Comparison of ENCODE assay signal across 8 mouse cellular contexts in genomic region chr2:32537941-32538340, GRCm38 (mm10). TPM values are rescaled to one million over a fixed set of nuclear protein-coding genes. Genes with fewer than 3 reads are reported as not detected.
A peak's percentile ranks its signal among the peaks of the same experiment; 100 is the strongest.
DNase-seq lines count a peak whose midpoint lies in the region; ATAC-seq and TF ChIP-seq lines count a peak whose summit lies in the region.

No protein-coding gene starts in this region.

- peak overlapping the region; percentile 88 for H3K4me2 ChIP-seq in limb, embryonic 11.5 days (ENCODE audit: low read depth, severe bottlenecking)
- peak overlapping the region; percentile 60 for H3K4me2 ChIP-seq in stomach, postnatal 0 days (replicated peaks; ENCODE audit: low read depth)

- no peak overlapping the region for H3K9ac ChIP-seq in limb, embryonic 11.5 days (ENCODE audit: low read length)
- peak overlapping the region; percentile 93 for H3K9ac ChIP-seq in stomach, postnatal 0 days (ENCODE audit: low read length)

- DNase-seq in urinary bladder, postnatal 14 days (ENCODE audit: low spot score): peak; percentile 46
- no peak for DNase-seq in urinary bladder, postnatal 36 days (ENCODE audit: low spot score in 2 of 2)
- peak; percentile 34 to 42 for DNase-seq in heart, postnatal 10 days
- DNase-seq in limb, embryonic 11.5 days (ENCODE audit: low spot score): no peak
- peak; percentile 53 for DNase-seq in stomach, postnatal 0 days (ENCODE audit: low spot score)
- no peak for DNase-seq in left cerebral cortex, postnatal 10 days (ENCODE audit: extremely low spot score in 1 of 2, low spot score in 2 of 2)
- no peak for DNase-seq in spleen, postnatal 36 days (ENCODE audit: low spot score in 2 of 2)
- DNase-seq in adrenal gland, postnatal 25 days: no peak

- H3K4me1 ChIP-seq in limb, embryonic 11.5 days (ENCODE audit: control insufficient read depth, insufficient read depth, low read length): peaks cover 33% of the 10 kb centered on the region
- peaks cover 20% of the 10 kb centered on the region for H3K4me1 ChIP-seq in stomach, postnatal 0 days (replicated peaks; ENCODE audit: control insufficient read depth, insufficient read depth)

- no peak overlapping the region for H3K4me3 ChIP-seq in limb, embryonic 11.5 days (ENCODE audit: low read depth, low read length)
- peak overlapping the region; percentile 80 for H3K4me3 ChIP-seq in stomach, postnatal 0 days (ENCODE audit: low read depth, low read length)

- intact Hi-C loops in heart, postnatal 10 days (cut with DNase I): loop anchor here (2.0 kb wide), 1 partner anchor 29 kb away; no protein-coding TSS in a partner anchor
- intact Hi-C loops in left cerebral cortex, postnatal 10 days (cut with DNase I): loop anchor here (5.0 kb wide), 1 partner anchor 51 kb away; no protein-coding TSS in a partner anchor

- H3K27me3 ChIP-seq in limb, embryonic 11.5 days (ENCODE audit: control insufficient read depth, insufficient read depth, low read length): no peaks in the 10 kb centered on the region
- no peaks in the 10 kb centered on the region for H3K27me3 ChIP-seq in stomach, postnatal 0 days (ENCODE audit: control insufficient read depth, insufficient read depth, low read length)

- TF ChIP-seq EP300 in stomach, postnatal 0 days (optimal IDR thresholded peaks at IDR 0.05): no peak

- no peaks in the 10 kb centered on the region for H3K9me3 ChIP-seq in limb, embryonic 11.5 days (ENCODE audit: control insufficient read depth, low read length)
- H3K9me3 ChIP-seq in stomach, postnatal 0 days (ENCODE audit: control insufficient read depth, low read length): no peaks in the 10 kb centered on the region

- H3K27ac ChIP-seq in limb, embryonic 11.5 days (replicated peaks; ENCODE audit: low read depth, low read length): no peak overlapping the region
- peak overlapping the region; percentile 99 for H3K27ac ChIP-seq in stomach, postnatal 0 days (replicated peaks)

- ATAC-seq in limb, embryonic 11.5 days (ENCODE audit: insufficient number of reproducible peaks, low FRiP score, low TSS enrichment, low read depth): no peak
- ATAC-seq in stomach, postnatal 0 days (ENCODE audit: low FRiP score, low TSS enrichment): no peak

- TF ChIP-seq CTCF in stomach, postnatal 0 days (IDR thresholded peaks at IDR 0.05; ENCODE audit: low read depth): no peak

- H3K36me3 ChIP-seq in limb, embryonic 11.5 days (ENCODE audit: control insufficient read depth, insufficient read depth, low read length): no peaks in the 10 kb centered on the region
- no peaks in the 10 kb centered on the region for H3K36me3 ChIP-seq in stomach, postnatal 0 days (ENCODE audit: control insufficient read depth, insufficient read depth, low read length)

- WGBS in limb, embryonic 11.5 days: 73% methylated on average over 5 of the region's 5 CpGs
- 43% methylated on average over 5 of the region's 5 CpGs for WGBS in stomach, postnatal 0 days

RNA-seq across cellular contexts. Expression of gene Fam102a, which starts 2.8 kb away (rescaled TPM):
- total RNA-seq in heart, postnatal 10 days (2021): 10 to 100 TPM in 1 of 2 experiments, 1 to 10 TPM in 1; 9.7 to 13.0 TPM
- 9.8 and 12.4 TPM in 2 replicates for polyA plus RNA-seq in limb, embryonic 11.5 days (2014; fragmentation: Nextera tagmentation; extraction: Ambion mirVana)
- 16.6 and 20.2 TPM in 2 replicates for polyA plus RNA-seq in stomach, postnatal 0 days (2015; fragmentation: Nextera tagmentation; extraction: Ambion mirVana)
- 10 to 100 TPM; 28.2 to 28.9 TPM for total RNA-seq in left cerebral cortex, postnatal 10 days (2021)
- 32.3 and 35.5 TPM in 2 replicates for total RNA-seq in adrenal gland, postnatal 25 days (2021)

RNA-seq across cellular contexts. Expression of gene Dpm2, which starts 32.7 kb away (rescaled TPM):
- total RNA-seq in heart, postnatal 10 days (2021): 10 to 100 TPM; 31.2 to 32.6 TPM
- 89.0 and 98.6 TPM in 2 replicates for polyA plus RNA-seq in limb, embryonic 11.5 days (2014; fragmentation: Nextera tagmentation; extraction: Ambion mirVana)
- polyA plus RNA-seq in stomach, postnatal 0 days (2015; fragmentation: Nextera tagmentation; extraction: Ambion mirVana): 87.5 and 91.8 TPM in 2 replicates
- total RNA-seq in left cerebral cortex, postnatal 10 days (2021): 10 to 100 TPM; 83.9 to 86.8 TPM
- 63.7 and 66.8 TPM in 2 replicates for total RNA-seq in adrenal gland, postnatal 25 days (2021)

RNA-seq across cellular contexts. Expression of gene Pip5kl1, which starts 36.7 kb away (rescaled TPM):
- total RNA-seq in heart, postnatal 10 days (2021): not detected
- polyA plus RNA-seq in limb, embryonic 11.5 days (2014; fragmentation: Nextera tagmentation; extraction: Ambion mirVana): 3.3 and 4.0 TPM in 2 replicates
- 0.08 and 0.18 TPM in 2 replicates for polyA plus RNA-seq in stomach, postnatal 0 days (2015; fragmentation: Nextera tagmentation; extraction: Ambion mirVana)
- 10 to 100 TPM; 13.5 to 13.6 TPM for total RNA-seq in left cerebral cortex, postnatal 10 days (2021)
- total RNA-seq in adrenal gland, postnatal 25 days (2021): not detected in 2 replicates

RNA-seq across cellular contexts. Expression of gene 9430097D07Rik, which starts 37.5 kb away (rescaled TPM):
- total RNA-seq in heart, postnatal 10 days (2021): not detected
- polyA plus RNA-seq in limb, embryonic 11.5 days (2014; fragmentation: Nextera tagmentation; extraction: Ambion mirVana): 0.33 and 0.34 TPM in 2 replicates
- polyA plus RNA-seq in stomach, postnatal 0 days (2015; fragmentation: Nextera tagmentation; extraction: Ambion mirVana): not detected in 2 replicates
- total RNA-seq in left cerebral cortex, postnatal 10 days (2021): 1 to 10 TPM in 1 of 2 experiments, under 1 TPM in 1; 0.81 to 1.2 TPM
- not detected in 2 replicates for total RNA-seq in adrenal gland, postnatal 25 days (2021)

RNA-seq across cellular contexts. Expression of gene St6galnac4, which starts 49.0 kb away (rescaled TPM):
- 10 to 100 TPM; 29.3 to 31.8 TPM for total RNA-seq in heart, postnatal 10 days (2021)
- polyA plus RNA-seq in limb, embryonic 11.5 days (2014; fragmentation: Nextera tagmentation; extraction: Ambion mirVana): 21.2 and 21.5 TPM in 2 replicates
- 7.4 and 7.7 TPM in 2 replicates for polyA plus RNA-seq in stomach, postnatal 0 days (2015; fragmentation: Nextera tagmentation; extraction: Ambion mirVana)
- total RNA-seq in left cerebral cortex, postnatal 10 days (2021): 10 to 100 TPM; 32.3 to 32.6 TPM
- 8.8 and 9.4 TPM in 2 replicates for total RNA-seq in adrenal gland, postnatal 25 days (2021)

Comparison
In these comparisons a context has a peak if more than half of its experiments do, and no peak if none do; other contexts are left out.
1. DNase-seq: peak in urinary bladder, postnatal 14 days (single experiment), heart, postnatal 10 days (2 of 2) and stomach, postnatal 0 days (single experiment); none in urinary bladder, postnatal 36 days (0 of 2), limb, embryonic 11.5 days (single experiment), left cerebral cortex, postnatal 10 days (0 of 2), spleen, postnatal 36 days (0 of 2) and adrenal gland, postnatal 25 days (single experiment).
2. RNA of gene Pip5kl1, which starts 36.7 kb away (total RNA-seq): 13.5 to 13.6 TPM in left cerebral cortex, postnatal 10 days; not detected in adrenal gland, postnatal 25 days and not detected in heart, postnatal 10 days; every median in the first group is over 10 times any median in the second.